Mouse (Mus musculus): ENCODE data around the gene Chd6. TPM values are rescaled to one million over a fixed set of nuclear protein-coding genes. Genes with fewer than 3 reads are reported as not detected.

The Chd6 gene
- polyA plus RNA-seq, 1 experiment from 2014 or later = 50.1 TPM

DNA sequence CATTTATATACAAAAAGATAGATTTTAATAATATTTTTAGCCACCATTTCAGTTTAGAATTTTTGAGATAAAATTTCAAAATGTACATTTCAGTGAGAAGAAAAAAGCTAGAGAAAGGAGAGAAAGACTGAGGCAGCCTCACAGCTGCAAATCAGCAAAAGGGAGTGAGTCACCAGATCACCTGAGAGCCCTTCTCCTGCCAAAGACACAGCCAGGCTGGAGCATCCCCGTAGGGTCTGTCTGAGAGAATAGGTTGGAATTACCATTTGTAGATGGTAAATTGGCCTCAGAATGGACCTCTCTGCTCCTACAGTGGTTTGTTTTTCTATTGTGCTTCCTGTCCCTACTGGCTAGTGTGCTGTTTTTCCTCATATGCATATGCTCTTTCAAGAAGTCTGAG is 84.3 kb downstream of the Chd6 start:
- 89% methylated on average over 1 of the region's 1 CpGs for WGBS
- Histone ChIP-seq H3K4me3 (replicated peaks) (no peak overlapping the region), H3K9ac (replicated peaks) (no peak overlapping the region), H3K36me3 (peaks cover 89% of the 10 kb centered on the region), H3K4me1 (replicated peaks) (no peaks in the 10 kb centered on the region), H3K9me3 (no peaks in the 10 kb centered on the region), H3K27ac (no peak overlapping the region), H3K27me3 (no peaks in the 10 kb centered on the region), H3K4me2 (no peak overlapping the region)
- ATAC-seq (ENCODE audit: insufficient number of reproducible peaks, insufficient read depth, low FRiP score, low TSS enrichment, low read depth) = no peak

DNA sequence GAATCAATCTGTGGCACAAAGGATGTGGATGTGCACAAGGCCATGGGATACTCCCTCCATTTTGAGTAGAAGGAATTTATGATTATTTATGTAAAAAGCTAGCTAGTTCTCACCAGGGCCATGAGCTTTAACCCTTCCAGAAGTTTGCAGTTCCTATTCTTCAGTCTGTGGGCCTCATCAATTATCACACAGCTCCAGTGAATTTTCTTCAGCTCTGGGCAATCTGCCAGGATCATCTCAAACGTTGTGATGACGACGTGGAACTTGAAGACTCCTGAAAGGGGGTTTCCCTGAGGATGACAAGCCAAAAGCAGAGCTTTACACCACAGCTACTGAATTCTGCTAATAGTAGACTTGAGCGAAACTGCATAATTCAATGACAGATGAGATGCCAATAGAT is 91.0 kb downstream of the Chd6 start:
- no peak for ATAC-seq (ENCODE audit: insufficient number of reproducible peaks, insufficient read depth, low FRiP score, low TSS enrichment, low read depth)
- 75% methylated on average over 4 of the region's 4 CpGs for whole genome bisulfite sequencing
- Histone ChIP-seq H3K9me3 (no peaks in the 10 kb centered on the region), H3K27me3 (no peaks in the 10 kb centered on the region), H3K4me2 (no peak overlapping the region), H3K36me3 (peaks cover 93% of the 10 kb centered on the region), H3K9ac (replicated peaks) (no peak overlapping the region), H3K4me1 (replicated peaks) (no peaks in the 10 kb centered on the region), H3K4me3 (replicated peaks) (no peak overlapping the region), H3K27ac (no peak overlapping the region)

DNA sequence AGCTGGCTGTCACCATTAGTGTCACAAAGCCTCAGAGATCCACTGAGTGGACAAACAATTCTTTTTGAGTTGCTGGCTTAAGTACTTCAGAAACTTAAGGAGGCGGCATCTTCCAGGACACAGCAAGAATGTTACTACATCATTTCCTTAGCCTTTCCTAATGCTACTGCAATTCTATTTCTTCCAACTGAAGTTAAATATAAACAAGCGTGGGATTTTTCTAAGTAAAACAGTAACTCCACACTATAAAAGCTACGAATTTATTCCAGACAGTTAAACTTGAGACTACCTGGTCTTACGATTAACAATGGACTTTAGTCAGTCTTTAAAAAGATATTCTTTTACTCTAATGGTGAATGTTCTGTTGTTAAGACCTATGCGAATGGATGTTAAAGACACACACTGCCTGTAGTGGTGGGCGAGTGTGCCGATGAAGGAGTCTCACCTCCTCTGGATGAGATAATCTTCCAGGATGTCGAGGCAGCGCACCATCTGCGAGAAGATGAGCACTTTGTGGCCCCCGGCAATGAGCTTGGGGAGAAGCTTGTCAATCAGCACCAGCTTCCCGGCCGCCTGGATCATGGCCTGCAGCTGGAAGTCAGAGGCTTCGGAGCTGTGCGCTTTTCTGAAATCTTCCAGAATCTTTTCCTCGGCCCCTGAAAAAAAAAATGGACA is 96.2 kb downstream of the Chd6 start:
- no peak for ATAC-seq (ENCODE audit: insufficient number of reproducible peaks, insufficient read depth, low FRiP score, low TSS enrichment, low read depth)
- WGBS = 93% methylated on average over 16 of the region's 16 CpGs
- no peak overlapping the region for H3K4me2 ChIP-seq
- H3K9ac ChIP-seq (replicated peaks) = no peak overlapping the region
- H3K4me1 ChIP-seq (replicated peaks) = no peaks in the 10 kb centered on the region
- no peak overlapping the region for H3K4me3 ChIP-seq (replicated peaks)
- H3K36me3 ChIP-seq = peaks cover 94% of the 10 kb centered on the region
- no peak overlapping the region for H3K27ac ChIP-seq
- no peaks in the 10 kb centered on the region for H3K27me3 ChIP-seq
- no peaks in the 10 kb centered on the region for H3K9me3 ChIP-seq

DNA sequence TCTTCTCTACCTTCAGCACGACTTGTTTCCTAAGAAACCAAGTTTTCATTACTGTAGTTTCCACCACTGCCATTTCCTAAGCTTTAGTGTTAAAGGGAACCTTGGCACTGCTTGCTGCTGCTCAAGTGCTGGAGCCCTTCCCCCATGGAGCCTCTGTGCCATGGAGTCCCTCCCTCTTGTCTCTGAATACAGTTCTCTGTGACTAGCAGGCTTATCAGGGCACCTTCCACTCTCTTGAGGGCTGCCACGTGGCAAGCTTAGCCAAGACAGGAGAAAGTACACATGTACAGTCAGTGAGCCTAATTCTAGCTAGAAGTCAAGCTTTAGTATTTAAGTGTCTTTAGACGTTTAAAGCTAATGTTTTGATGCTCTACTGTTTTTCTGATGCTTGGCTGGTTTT is 104.5 kb downstream of the Chd6 start:
- peaks cover 67% of the 10 kb centered on the region for H3K36me3 ChIP-seq
- 86% methylated on average over 3 of the region's 3 CpGs for WGBS
- H3K9ac ChIP-seq (replicated peaks) = no peak overlapping the region
- ATAC-seq (ENCODE audit: insufficient number of reproducible peaks, insufficient read depth, low FRiP score, low TSS enrichment, low read depth) = no peak
- H3K27ac ChIP-seq = no peak overlapping the region
- H3K9me3 ChIP-seq = no peaks in the 10 kb centered on the region
- no peaks in the 10 kb centered on the region for H3K4me1 ChIP-seq (replicated peaks)
- H3K4me3 ChIP-seq (replicated peaks) = no peak overlapping the region
- no peaks in the 10 kb centered on the region for H3K27me3 ChIP-seq
- H3K4me2 ChIP-seq = no peak overlapping the region

DNA sequence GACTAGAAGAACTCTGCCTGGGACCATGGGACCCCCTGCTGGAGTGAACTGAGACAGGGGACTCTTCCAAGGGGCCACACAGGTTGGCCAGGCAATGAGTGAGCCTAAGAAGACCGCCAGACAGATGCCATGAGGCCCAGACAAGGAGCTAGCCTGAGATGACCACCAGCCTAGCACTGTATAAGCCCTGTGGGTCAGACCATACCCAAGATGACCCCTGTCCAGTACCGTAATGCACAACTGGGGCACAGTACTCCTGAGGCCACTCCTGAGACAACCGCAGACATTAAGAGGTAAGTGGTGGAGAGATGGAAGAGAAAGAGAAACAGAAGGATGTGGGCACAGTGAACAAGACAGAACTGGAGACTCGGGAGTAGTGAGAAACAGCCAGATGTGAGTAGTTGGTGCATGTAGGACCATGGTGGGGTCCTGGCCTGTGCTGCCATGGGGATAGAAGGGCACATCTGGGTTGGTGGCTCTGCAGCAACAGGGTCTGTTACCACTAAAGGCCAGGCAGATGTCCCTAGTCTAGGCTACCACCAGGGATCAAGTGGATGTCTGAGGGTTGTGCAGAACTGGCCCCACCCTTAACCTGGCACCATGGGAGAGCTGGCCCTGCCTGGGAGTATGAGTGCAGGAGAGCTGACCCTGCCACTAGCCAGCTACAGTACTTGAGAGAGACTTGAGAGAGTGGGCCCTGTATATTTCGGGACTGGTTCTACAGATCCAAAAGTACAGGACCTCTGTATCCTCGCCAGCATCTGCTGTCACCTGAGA is 111.7 kb downstream of the Chd6 start:
- Histone ChIP-seq H3K9me3 (no peaks in the 10 kb centered on the region), H3K9ac (replicated peaks) (no peak overlapping the region), H3K4me1 (replicated peaks) (no peaks in the 10 kb centered on the region), H3K4me2 (no peak overlapping the region), H3K27me3 (no peaks in the 10 kb centered on the region), H3K36me3 (peaks cover 45% of the 10 kb centered on the region), H3K27ac (no peak overlapping the region), H3K4me3 (replicated peaks) (no peak overlapping the region)
- no peak for ATAC-seq (ENCODE audit: insufficient number of reproducible peaks, insufficient read depth, low FRiP score, low TSS enrichment, low read depth)
- WGBS = 89% methylated on average over 6 of the region's 6 CpGs

DNA sequence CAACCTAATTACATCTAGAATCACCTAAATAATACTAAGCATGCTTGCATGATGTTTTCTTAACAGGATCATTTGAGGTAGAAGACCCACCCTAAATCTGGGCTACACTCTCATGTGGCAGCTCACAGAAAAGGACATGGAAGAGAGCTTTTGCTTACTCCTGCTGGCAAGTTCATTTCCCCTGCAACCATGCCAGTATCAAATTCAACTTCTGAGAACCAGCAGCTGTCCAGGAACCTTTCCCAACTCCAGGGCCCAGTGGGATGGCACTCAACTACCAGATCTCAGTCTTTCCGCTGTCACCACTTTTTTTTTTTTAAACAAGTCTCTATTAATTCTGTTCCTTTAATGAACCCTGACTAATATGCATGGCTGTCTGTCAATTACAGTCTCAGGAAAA is 114.7 kb downstream of the Chd6 start:
- ATAC-seq (ENCODE audit: insufficient number of reproducible peaks, insufficient read depth, low FRiP score, low TSS enrichment, low read depth) = no peak
- Histone ChIP-seq H3K36me3 (peaks cover 63% of the 10 kb centered on the region), H3K4me3 (replicated peaks) (no peak overlapping the region), H3K9me3 (no peaks in the 10 kb centered on the region), H3K27ac (no peak overlapping the region), H3K4me1 (replicated peaks) (no peaks in the 10 kb centered on the region), H3K27me3 (no peaks in the 10 kb centered on the region), H3K9ac (replicated peaks) (no peak overlapping the region), H3K4me2 (no peak overlapping the region)
- 91% methylated on average over 1 of the region's 1 CpGs for WGBS

DNA sequence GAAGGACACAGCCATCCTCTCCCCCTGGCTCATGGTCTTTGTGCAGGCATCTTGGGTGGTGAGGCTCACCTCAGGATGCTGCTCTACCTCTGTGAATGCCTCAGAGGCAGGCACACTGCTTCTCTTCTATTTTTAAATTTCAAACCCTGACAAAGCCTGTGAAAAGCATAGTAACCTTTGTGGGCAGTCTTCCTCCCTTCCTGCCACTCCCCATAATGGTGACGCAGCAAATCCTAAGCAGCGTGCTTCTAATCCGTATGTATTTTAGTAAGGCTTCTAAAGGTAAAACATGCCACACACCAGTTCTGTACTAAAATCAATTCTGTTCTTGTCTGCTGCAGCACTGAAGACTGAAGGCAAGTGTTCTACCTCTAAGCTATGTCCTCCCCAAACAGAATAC is 116.4 kb downstream of the Chd6 start:
- Histone ChIP-seq H3K9ac (replicated peaks) (no peak overlapping the region), H3K4me2 (no peak overlapping the region), H3K4me3 (replicated peaks) (no peak overlapping the region), H3K36me3 (peaks cover 66% of the 10 kb centered on the region), H3K27me3 (no peaks in the 10 kb centered on the region), H3K4me1 (replicated peaks) (no peaks in the 10 kb centered on the region), H3K27ac (no peak overlapping the region), H3K9me3 (no peaks in the 10 kb centered on the region)
- 97% methylated on average over 3 of the region's 3 CpGs for WGBS
- ATAC-seq (ENCODE audit: insufficient number of reproducible peaks, insufficient read depth, low FRiP score, low TSS enrichment, low read depth) = no peak

DNA sequence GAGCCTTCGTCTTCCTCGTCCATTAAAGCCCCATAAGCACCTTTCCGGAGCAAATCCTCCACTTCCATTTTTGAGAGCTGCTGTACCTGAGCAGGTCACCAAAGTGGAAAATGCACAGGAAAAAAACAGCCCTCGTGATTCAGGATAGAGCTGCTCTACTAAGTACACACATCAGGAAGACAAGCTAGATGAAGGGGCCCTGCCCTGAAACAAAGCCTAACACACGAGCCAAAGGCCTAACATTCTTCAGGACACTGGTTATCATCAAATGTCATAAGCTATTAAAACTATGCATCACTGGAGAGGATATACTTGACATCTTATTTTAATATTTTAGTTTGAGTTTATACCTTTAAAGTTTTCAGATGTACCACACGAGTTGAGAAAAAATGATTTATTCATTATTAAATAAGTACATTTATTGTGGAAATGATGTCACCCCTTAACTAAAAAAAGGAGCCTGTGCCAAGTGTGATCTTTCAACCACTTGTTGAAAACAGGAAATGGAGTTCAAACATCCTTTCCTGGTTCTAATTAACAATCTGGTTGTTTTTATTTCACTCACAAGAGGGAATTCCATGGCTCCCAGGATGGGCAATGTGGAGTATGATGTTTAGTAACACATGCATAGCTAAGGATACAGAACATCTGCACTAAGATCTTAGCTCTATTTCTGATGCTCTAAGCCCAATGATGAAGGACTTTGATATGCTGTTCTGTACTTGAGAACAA is 118.4 kb downstream of the Chd6 start:
- Histone ChIP-seq H3K36me3 (peaks cover 72% of the 10 kb centered on the region), H3K9ac (replicated peaks) (no peak overlapping the region), H3K4me1 (replicated peaks) (no peaks in the 10 kb centered on the region), H3K9me3 (no peaks in the 10 kb centered on the region), H3K4me2 (no peak overlapping the region), H3K27ac (no peak overlapping the region), H3K4me3 (replicated peaks) (no peak overlapping the region), H3K27me3 (no peaks in the 10 kb centered on the region)
- no peak for ATAC-seq (ENCODE audit: insufficient number of reproducible peaks, insufficient read depth, low FRiP score, low TSS enrichment, low read depth)
- WGBS = 68% methylated on average over 6 of the region's 6 CpGs

DNA sequence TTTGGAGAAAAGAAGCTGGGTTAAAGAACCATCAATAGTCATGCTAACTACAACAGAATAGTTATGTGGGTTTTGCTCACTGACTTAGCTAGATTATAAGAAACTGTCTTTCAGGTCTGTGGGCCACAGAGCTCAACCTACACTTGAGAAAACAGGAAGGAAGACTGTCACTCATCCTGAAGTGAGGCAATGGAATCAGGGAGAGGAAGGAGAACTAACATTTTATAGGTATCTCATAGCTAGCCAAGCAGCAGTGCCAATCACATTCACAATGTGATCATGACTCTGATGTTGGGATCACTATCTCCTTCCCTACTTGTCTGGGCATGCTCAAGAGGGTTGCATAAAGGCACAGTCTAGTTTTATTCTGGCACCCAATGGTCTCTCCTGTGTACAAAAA is 121.4 kb downstream of the Chd6 start:
- Histone ChIP-seq H3K4me3 (replicated peaks) (no peak overlapping the region), H3K9ac (replicated peaks) (no peak overlapping the region), H3K9me3 (no peaks in the 10 kb centered on the region), H3K27me3 (no peaks in the 10 kb centered on the region), H3K4me1 (replicated peaks) (no peaks in the 10 kb centered on the region), H3K27ac (no peak overlapping the region), H3K4me2 (no peak overlapping the region), H3K36me3 (peaks cover 89% of the 10 kb centered on the region)
- no peak for ATAC-seq (ENCODE audit: insufficient number of reproducible peaks, insufficient read depth, low FRiP score, low TSS enrichment, low read depth)

DNA sequence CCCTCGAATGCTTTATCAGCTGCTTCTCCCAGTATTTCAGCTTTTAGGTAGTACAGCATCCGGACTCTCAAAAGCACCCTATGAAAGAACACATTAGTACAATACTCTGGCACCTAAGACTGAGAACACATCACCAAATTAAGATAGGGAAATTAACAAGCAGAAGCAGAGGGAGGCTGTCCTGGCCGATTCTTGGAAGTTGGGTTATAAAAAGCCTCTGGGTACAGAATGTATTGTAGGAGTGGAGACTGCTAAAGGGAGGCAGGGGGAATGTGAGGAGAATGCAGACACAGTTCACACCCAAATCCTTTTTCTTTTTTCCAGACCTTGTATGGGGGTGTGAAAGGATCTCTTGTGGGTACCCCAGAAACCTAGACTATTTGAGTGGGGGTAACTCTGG is 126.2 kb downstream of the Chd6 start:
- Histone ChIP-seq H3K9me3 (no peaks in the 10 kb centered on the region), H3K36me3 (peaks cover 91% of the 10 kb centered on the region), H3K9ac (replicated peaks) (no peak overlapping the region), H3K27me3 (no peaks in the 10 kb centered on the region), H3K4me3 (replicated peaks) (no peak overlapping the region), H3K4me2 (no peak overlapping the region), H3K27ac (no peak overlapping the region), H3K4me1 (replicated peaks) (no peaks in the 10 kb centered on the region)
- ATAC-seq (ENCODE audit: insufficient number of reproducible peaks, insufficient read depth, low FRiP score, low TSS enrichment, low read depth) = no peak
- 86% methylated on average over 3 of the region's 3 CpGs for WGBS

DNA sequence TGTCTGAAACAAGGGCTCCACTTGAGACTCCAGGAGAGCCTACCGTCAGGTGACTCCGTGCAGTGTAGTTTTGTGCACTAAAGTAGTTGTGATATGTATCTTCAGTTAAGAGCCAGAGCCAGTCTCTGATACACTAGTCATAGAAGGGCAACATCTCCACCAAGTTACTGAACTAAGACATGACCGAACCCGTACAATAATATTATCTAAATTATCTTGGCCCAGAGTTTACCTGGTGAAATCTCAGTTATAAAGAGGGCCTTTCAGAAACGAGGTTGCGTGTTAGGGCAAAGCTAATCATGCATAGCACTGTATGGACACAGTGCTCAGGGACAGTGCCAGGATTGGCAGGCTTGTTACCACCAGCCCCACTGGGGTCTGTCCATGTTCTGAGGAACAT is 127.1 kb downstream of the Chd6 start:
- no peak for ATAC-seq (ENCODE audit: insufficient number of reproducible peaks, insufficient read depth, low FRiP score, low TSS enrichment, low read depth)
- H3K36me3 ChIP-seq = peaks cover 91% of the 10 kb centered on the region

More for the DNA sequence above, 127.1 kb downstream of the Chd6 start:
- no peak overlapping the region for H3K4me2 ChIP-seq
- WGBS = 96% methylated on average over 6 of the region's 6 CpGs
- no peak overlapping the region for H3K4me3 ChIP-seq (replicated peaks)
- no peak overlapping the region for H3K9ac ChIP-seq (replicated peaks)
- no peaks in the 10 kb centered on the region for H3K27me3 ChIP-seq
- no peak overlapping the region for H3K27ac ChIP-seq
- H3K9me3 ChIP-seq = no peaks in the 10 kb centered on the region
- H3K4me1 ChIP-seq (replicated peaks) = no peaks in the 10 kb centered on the region

Measured in limb, embryonic 12.5 days (tissue).